Mouse (Mus musculus) hindbrain, embryonic 13.5 days (tissue): ENCODE results near the gene Gm10961. TPM values are rescaled to one million over a fixed set of nuclear protein-coding genes. Genes with fewer than 3 reads are reported as not detected.

Source experiments
- ATAC-seq: fragments of 200-750 bp; cut with Nextera tagmentation; 2 replicates; pipeline ENCODE4 v1.8.0; 2017; ENCODE audit warnings: moderate TSS enrichment; ENCODE audit not compliant: low FRiP score
- H3K27ac ChIP-seq: fragments of 300-500 bp; sonication (generic); 2 replicates; pipeline ENCODE4 v1.5.1; 2015; ENCODE audit warnings: inconsistent platforms, mild to moderate bottlenecking, moderate library complexity
- H3K27me3 ChIP-seq: fragments of 300-500 bp; sonication (generic); 2 replicates; pipeline ENCODE4 v1.6.1; 2015; ENCODE audit warnings: mild to moderate bottlenecking, inconsistent platforms
- H3K36me3 ChIP-seq: fragments of 300-500 bp; sonication (generic); 2 replicates; pipeline ENCODE4 v1.6.1; 2015; ENCODE audit warnings: mild to moderate bottlenecking, inconsistent platforms
- H3K4me1 ChIP-seq: fragments of 300-500 bp; sonication (generic); replicated peaks from 2 replicates; pipeline ENCODE4 v1.6.1; 2015; ENCODE audit warnings: inconsistent platforms
- H3K4me2 ChIP-seq: fragments of 300-500 bp; sonication (generic); 2 replicates; pipeline ENCODE4 v1.6.1; 2015; ENCODE audit warnings: inconsistent platforms, mild to moderate bottlenecking, moderate library complexity
- H3K4me3 ChIP-seq: fragments of 300-500 bp; sonication (generic); 2 replicates; pipeline ENCODE4 v1.5.1; 2015; ENCODE audit warnings: mild to moderate bottlenecking, inconsistent platforms
- H3K9ac ChIP-seq: fragments of 300-500 bp; sonication (generic); 2 replicates; pipeline ENCODE4 v1.6.1; 2015; ENCODE audit warnings: mild to moderate bottlenecking, inconsistent platforms
- H3K9me3 ChIP-seq: fragments of 300-500 bp; sonication (generic); 2 replicates; pipeline ENCODE4 v1.6.1; 2016; ENCODE audit warnings: inconsistent platforms
- WGBS: fragments of 180-500 bp; shearing (Covaris S2); methylation state at CpG from one replicate; pipeline ENCODE4 v1.1.7; 2015; 5-methylcytosine and 5-hydroxymethylcytosine counted together
- polyA plus RNA-seq: library from polyadenylated mRNA; unstranded; fragments of >200 nt; fragmentation: Nextera tagmentation; extraction: Ambion mirVana; gene quantifications from 2 replicates; pipeline ENCODE4 v1.2.1, GENCODE M21; 2015

Gm10961 gene
- polyA plus RNA-seq, 1 experiment from 2014 or later, result not detected

DNA sequence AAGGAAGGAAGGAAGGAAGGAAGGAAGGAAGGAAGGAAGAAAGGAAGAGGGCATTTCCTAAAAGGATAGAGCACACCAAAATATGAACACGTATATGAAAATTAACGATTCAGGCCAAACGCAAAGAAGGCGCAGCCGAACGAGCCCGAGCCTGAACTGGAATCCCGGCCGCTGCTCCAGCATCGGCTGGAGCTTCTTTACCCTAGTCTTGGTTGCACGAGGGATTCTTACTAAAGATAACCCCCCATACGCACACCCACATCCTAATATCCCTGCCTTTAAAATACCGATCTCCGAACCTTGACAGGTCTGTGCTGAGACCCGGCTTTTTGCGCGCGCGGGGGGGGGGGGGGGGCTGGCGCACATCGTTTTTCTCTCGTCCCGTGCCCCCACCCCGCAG lies 34.0 kb upstream of the Gm10961 start:
- Histone ChIP-seq H3K27me3 (peaks cover 95% of the 10 kb centered on the region), H3K27ac (no peak overlapping the region), H3K4me3 (no peak overlapping the region), H3K4me1 (peaks cover 15% of the 10 kb centered on the region), H3K4me2 (no peak overlapping the region), H3K9me3 (no peaks in the 10 kb centered on the region), H3K9ac (no peak overlapping the region), H3K36me3 (no peaks in the 10 kb centered on the region)
- no peak for ATAC-seq
- WGBS, result 1% methylated on average over 19 of the region's 24 CpGs

DNA sequence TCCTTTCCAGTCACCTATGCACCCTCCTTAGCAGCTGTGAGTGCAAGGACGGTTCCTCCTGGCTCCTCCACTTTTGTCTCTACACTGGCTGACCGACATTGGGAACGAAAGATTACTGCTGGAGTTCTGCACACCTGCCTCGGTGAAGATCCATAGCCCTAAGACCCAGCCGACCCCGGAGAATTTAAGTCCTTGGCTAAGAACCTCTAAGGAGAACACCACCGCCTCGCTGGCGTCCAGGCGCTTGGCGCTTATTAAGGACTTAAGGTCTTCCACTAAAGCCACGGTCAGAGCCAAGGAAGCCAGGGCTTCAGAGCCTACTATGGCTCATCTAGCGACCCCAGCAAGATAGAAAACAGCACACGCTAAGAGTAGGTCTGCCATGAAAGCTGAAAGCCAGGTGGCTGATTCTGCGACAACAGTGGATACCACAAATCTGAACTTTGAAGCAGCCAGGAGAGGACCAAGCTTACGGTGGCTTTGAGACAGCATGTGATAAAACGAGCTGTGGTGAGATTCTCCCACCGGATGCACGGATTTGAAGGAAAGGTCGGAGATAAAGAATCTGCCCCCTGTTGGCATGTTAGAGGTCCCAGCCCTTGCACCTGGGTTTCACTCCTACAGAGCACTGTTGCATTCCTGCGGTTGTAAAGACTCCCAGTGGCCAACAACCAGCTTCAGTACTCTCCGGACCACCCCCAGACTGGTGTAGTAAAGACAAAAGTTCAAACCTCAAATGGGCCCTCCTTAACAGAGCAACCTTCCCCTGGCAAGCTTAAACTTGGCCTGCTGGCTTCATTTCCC lies 33.3 kb upstream of the Gm10961 start:
- 5% methylated on average over 22 of the region's 22 CpGs for WGBS
- no peak overlapping the region for H3K9ac ChIP-seq
- no peak overlapping the region for H3K4me3 ChIP-seq
- H3K27me3 ChIP-seq, result peaks cover 95% of the 10 kb centered on the region
- no peaks in the 10 kb centered on the region for H3K9me3 ChIP-seq
- H3K4me2 ChIP-seq, result no peak overlapping the region
- H3K27ac ChIP-seq, result no peak overlapping the region
- no peaks in the 10 kb centered on the region for H3K36me3 ChIP-seq
- no peak for ATAC-seq
- H3K4me1 ChIP-seq, result peaks cover 15% of the 10 kb centered on the region

DNA sequence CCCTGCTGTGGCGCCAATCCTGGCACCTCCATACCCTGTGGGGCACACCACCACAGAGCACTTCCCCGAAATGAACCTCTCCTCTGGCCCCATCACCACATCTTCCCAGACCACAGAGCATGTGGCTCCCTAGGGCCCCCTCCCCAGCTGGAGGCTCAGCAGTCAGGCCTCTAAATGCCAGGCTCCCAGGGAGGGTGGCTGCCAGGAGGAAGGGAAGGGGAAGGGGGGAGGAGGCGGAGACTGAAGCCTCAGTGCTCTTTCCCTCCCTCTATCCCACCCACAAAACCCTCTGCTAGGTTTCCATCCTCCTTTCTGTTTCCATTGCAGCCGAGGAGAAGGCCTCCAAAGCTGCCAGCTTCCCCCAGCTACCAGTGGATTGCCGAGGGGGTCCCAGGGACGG lies 31.0 kb upstream of the Gm10961 start:
- no peak overlapping the region for H3K4me3 ChIP-seq
- H3K36me3 ChIP-seq, result no peaks in the 10 kb centered on the region
- no peaks in the 10 kb centered on the region for H3K9me3 ChIP-seq
- WGBS, result 49% methylated on average over 6 of the region's 6 CpGs
- H3K27ac ChIP-seq, result no peak overlapping the region
- peaks cover 88% of the 10 kb centered on the region for H3K27me3 ChIP-seq
- H3K9ac ChIP-seq, result no peak overlapping the region
- no peak overlapping the region for H3K4me2 ChIP-seq
- H3K4me1 ChIP-seq, result peaks cover 10% of the 10 kb centered on the region
- no peak for ATAC-seq

DNA sequence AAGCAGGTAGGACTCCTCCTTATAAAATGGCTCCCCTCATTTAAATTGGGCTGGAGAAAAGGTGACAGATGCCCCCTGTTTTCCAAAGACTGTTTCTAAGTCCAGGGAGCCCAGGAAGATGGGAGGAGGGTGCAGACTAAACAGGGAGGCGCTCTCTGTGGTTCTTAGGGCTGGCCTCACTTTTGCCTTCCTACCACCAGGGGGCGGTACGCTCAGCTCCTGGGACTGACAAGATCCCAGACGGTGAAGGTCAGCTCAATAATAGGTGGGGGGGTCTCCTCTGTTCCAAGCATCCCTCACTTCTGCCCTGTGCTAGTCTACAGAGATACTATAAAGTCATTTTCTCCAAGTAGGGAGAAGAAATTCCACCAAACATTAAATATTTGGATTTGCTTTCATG lies 25.8 kb upstream of the Gm10961 start:
- 10% methylated on average over 4 of the region's 4 CpGs for WGBS
- Histone ChIP-seq H3K9ac (no peak overlapping the region), H3K4me2 (no peak overlapping the region), H3K36me3 (no peaks in the 10 kb centered on the region; the same call in 1 of the 2 replicates), H3K27me3 (peaks cover 41% of the 10 kb centered on the region), H3K4me3 (no peak overlapping the region), H3K9me3 (no peaks in the 10 kb centered on the region), H3K4me1 (no peaks in the 10 kb centered on the region), H3K27ac (no peak overlapping the region)
- no peak for ATAC-seq

- Histone ChIP-seq H3K4me2 (no peak overlapping the region), H3K9me3 (no peaks in the 10 kb centered on the region), H3K4me3 (no peak overlapping the region), H3K27ac (no peak overlapping the region), H3K36me3 (peaks cover 19% of the 10 kb centered on the region), H3K9ac (no peak overlapping the region), H3K27me3 (peaks cover 22% of the 10 kb centered on the region), H3K4me1 (no peaks in the 10 kb centered on the region)
- 85% methylated on average over 8 of the region's 8 CpGs for WGBS
- ATAC-seq, result no peak
These were observed 23.9 kb upstream of the Gm10961 start for GRCm38 (mm10) chr3:107607221-107607620.

DNA sequence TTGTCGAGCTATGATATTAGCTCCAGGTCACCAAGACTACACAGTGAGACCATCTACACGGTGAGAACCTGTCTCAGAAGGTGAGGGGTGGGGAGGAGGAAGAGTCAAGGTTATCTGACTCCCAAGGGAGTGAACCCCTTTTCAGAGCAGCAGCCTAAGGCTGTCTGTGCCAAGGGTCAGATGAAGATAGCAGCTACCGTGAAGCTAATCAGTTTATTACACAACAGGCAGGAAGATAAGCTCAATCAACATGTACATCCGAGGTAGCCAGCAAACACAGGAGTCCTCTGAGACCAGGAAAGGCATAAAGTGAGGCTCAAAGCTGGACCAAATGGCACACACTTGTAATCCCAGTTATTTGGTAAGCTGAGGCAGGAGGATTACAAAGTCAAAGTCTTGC lies 22.3 kb upstream of the Gm10961 start:
- H3K4me1 ChIP-seq, result no peaks in the 10 kb centered on the region
- peaks cover 35% of the 10 kb centered on the region for H3K36me3 ChIP-seq
- peaks cover 11% of the 10 kb centered on the region for H3K27me3 ChIP-seq
- no peak for ATAC-seq
- H3K9me3 ChIP-seq, result no peaks in the 10 kb centered on the region
- no peak overlapping the region for H3K4me3 ChIP-seq
- WGBS, result 70% methylated on average over 4 of the region's 4 CpGs
- no peak overlapping the region for H3K4me2 ChIP-seq
- H3K9ac ChIP-seq, result no peak overlapping the region
- H3K27ac ChIP-seq, result no peak overlapping the region

GRCm38 (mm10) chr3:107609376-107609775 lies 21.7 kb upstream of the Gm10961 start:
- no peak for ATAC-seq
- peaks cover 40% of the 10 kb centered on the region for H3K36me3 ChIP-seq
- H3K27ac ChIP-seq, result no peak overlapping the region
- no peaks in the 10 kb centered on the region for H3K4me1 ChIP-seq
- no peaks in the 10 kb centered on the region for H3K9me3 ChIP-seq
- peaks cover 6% of the 10 kb centered on the region; the same call in 1 of the 2 replicates for H3K27me3 ChIP-seq
- no peak overlapping the region for H3K4me3 ChIP-seq
- 57% methylated on average over 3 of the region's 3 CpGs for WGBS
- H3K9ac ChIP-seq, result no peak overlapping the region
- no peak overlapping the region for H3K4me2 ChIP-seq

DNA sequence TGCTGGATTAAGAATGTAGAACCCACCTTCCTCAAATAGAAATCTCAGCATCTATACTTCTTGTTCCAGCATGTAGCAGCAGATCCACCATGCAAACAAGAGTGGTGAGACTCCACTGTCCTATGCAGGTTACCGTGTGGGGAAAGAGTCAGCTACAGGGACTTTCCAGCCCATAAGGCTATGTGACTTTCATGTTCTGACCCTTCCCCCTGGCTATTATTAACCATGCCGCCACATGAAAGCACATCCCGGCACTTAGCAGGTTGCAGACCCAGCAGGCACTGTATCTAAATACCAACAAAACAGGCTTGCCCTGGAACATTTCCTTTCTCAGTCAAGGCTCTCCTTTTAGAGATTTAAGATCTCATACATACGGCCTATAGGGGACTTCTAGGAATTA lies 19.7 kb upstream of the Gm10961 start:
- Histone ChIP-seq H3K9ac (no peak overlapping the region), H3K27ac (no peak overlapping the region), H3K4me1 (no peaks in the 10 kb centered on the region), H3K4me3 (no peak overlapping the region), H3K9me3 (no peaks in the 10 kb centered on the region), H3K27me3 (no peaks in the 10 kb centered on the region), H3K36me3 (peaks cover 60% of the 10 kb centered on the region), H3K4me2 (no peak overlapping the region)
- no peak for ATAC-seq
- 65% methylated on average over 4 of the region's 4 CpGs for WGBS

DNA sequence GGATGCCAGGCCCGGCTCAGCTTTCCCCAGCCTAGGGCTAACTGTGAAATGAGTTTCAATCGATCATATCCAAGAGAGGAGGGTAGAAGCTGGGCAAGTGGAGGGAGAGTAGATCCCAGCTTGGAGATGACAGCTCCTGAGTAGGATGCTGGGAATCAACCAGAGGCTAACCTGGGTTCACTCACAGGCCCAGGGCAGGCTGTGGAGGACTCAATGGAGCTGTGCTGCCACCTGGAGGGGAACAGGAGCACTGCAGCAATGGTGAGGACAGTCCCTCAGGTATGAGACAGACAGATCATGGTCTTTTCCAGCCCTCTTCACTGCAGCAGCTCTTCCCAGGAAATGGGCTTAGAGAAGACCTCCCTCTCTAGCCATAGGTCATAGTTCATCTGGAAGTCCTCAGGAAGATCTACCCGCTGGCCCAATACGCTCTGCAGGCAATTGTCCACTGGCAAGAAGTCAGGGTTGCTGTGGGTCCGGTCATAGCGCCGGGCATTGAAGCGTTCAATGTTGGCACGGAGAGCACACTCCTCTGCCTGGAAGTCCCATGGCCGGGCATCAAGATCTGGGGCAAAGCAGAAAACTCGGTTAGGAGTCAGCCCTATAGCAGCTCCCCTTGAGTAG lies 18.1 kb upstream of the Gm10961 start:
- Histone ChIP-seq H3K4me3 (no peak overlapping the region), H3K9ac (no peak overlapping the region), H3K4me2 (no peak overlapping the region), H3K27ac (no peak overlapping the region), H3K4me1 (no peaks in the 10 kb centered on the region), H3K27me3 (no peaks in the 10 kb centered on the region), H3K9me3 (no peaks in the 10 kb centered on the region), H3K36me3 (peaks cover 77% of the 10 kb centered on the region)
- ATAC-seq, result peak; percentile 50
- 86% methylated on average over 11 of the region's 11 CpGs for WGBS

GRCm38 (mm10) chr3:107617800-107618199 lies 13.3 kb upstream of the Gm10961 start:
- H3K36me3 ChIP-seq, result peaks cover 97% of the 10 kb centered on the region
- ATAC-seq, result no peak
- H3K4me2 ChIP-seq, result no peak overlapping the region
- no peak overlapping the region for H3K4me3 ChIP-seq
- no peaks in the 10 kb centered on the region for H3K9me3 ChIP-seq
- H3K4me1 ChIP-seq, result no peaks in the 10 kb centered on the region
- 98% methylated on average over 3 of the region's 3 CpGs for WGBS
- no peak overlapping the region for H3K9ac ChIP-seq
- no peaks in the 10 kb centered on the region for H3K27me3 ChIP-seq
- no peak overlapping the region for H3K27ac ChIP-seq

DNA sequence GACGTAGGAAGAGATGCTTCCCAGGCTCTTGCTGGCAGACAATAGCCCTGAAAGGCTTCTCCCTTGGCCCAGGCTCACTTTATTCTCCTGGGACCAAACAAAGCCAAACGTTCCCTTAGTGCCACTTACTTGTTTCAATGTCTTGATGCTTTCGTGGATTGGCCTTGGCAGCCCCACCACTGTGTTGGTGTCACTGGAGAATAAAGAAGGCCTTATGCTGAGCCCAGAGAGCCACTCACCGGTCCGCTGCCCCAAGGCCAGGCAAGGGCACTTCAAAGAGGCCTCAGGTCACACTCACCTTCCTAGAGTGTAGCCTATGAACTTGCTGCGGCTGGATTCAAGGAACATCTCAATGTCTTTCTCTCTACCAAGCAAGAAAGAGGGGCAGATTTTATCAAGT lies 11.2 kb upstream of the Gm10961 start:
- Histone ChIP-seq H3K9me3 (no peaks in the 10 kb centered on the region), H3K4me3 (no peak overlapping the region), H3K4me2 (no peak overlapping the region), H3K36me3 (peaks cover 97% of the 10 kb centered on the region), H3K4me1 (no peaks in the 10 kb centered on the region), H3K27me3 (no peaks in the 10 kb centered on the region), H3K27ac (no peak overlapping the region), H3K9ac (no peak overlapping the region)
- 90% methylated on average over 6 of the region's 6 CpGs for WGBS
- no peak for ATAC-seq

GRCm38 (mm10) chr3:107621286-107622075 lies 9.6 kb upstream of the Gm10961 start:
- H3K36me3 ChIP-seq, result peaks cover 97% of the 10 kb centered on the region
- no peaks in the 10 kb centered on the region for H3K9me3 ChIP-seq
- H3K4me2 ChIP-seq, result no peak overlapping the region
- 93% methylated on average over 21 of the region's 21 CpGs for WGBS
- H3K9ac ChIP-seq, result no peak overlapping the region
- H3K27me3 ChIP-seq, result no peaks in the 10 kb centered on the region
- H3K27ac ChIP-seq, result no peak overlapping the region
- ATAC-seq, result no peak
- H3K4me1 ChIP-seq, result no peaks in the 10 kb centered on the region
- H3K4me3 ChIP-seq, result no peak overlapping the region
